Mouse (Mus musculus): ENCODE measurements around the gene Prss21.

- TF ChIP-seq POLR2A (IDR thresholded peaks at IDR 0.05; ENCODE audit: control insufficient read depth, low read depth, low read length): no peak
- TF ChIP-seq CTCF (IDR thresholded peaks at IDR 0.05; ENCODE audit: control insufficient read depth, insufficient read depth, insufficient replicate concordance, low read depth, low read length): no peak
Measured at GRCm38 (mm10) chr17:23857913-23858312, 9.9 kb upstream of the Prss21 start.
